8 mouse cellular contexts compared by ENCODE assay signal in genomic region chr12:8771844-8772380, GRCm38 (mm10). TPM values are rescaled to one million over a fixed set of nuclear protein-coding genes. Genes with fewer than 3 reads are reported as not detected.
A peak's percentile ranks its signal among the peaks of the same experiment; 100 is the strongest.
DNase-seq lines count a peak whose midpoint lies in the region; ATAC-seq and TF ChIP-seq lines count a peak whose summit lies in the region.

No protein-coding gene starts in this region.

- in situ Hi-C loops in ES-E14 (cut with MboI; ENCODE audit: low sequenced_read_pairs in 2 of 2, unreplicated experiment in 2 of 2) = loop anchor here in 1 of 2 experiments (25.0 kb wide), 1 partner anchor 240 kb away; no protein-coding TSS in a partner anchor

- TF ChIP-seq CTCF in embryonic fibroblast, embryonic 13.5 days (IDR thresholded peaks at IDR 0.05; ENCODE audit: borderline replicate concordance, insufficient read depth, low read length) = no peak

- DNase-seq in kidney, postnatal 10 days = no peak
- DNase-seq in ES-E14 (ENCODE audit: low read depth, low spot score) = no peak
- DNase-seq in layer of hippocampus, adult 9-11 months = no peak

- H3K27ac ChIP-seq in kidney, embryonic 15.5 days = peak overlapping the region; percentile 89
- no peak overlapping the region for H3K27ac ChIP-seq in ES-E14 (ENCODE audit: insufficient read depth, low read depth, low read length, poor library complexity, severe bottlenecking)
- peak overlapping the region; percentile 29 for H3K27ac ChIP-seq in embryonic fibroblast, embryonic 13.5 days (ENCODE audit: insufficient read depth, low read length)
- peak overlapping the region; percentile 85 for H3K27ac ChIP-seq in hindbrain, embryonic 13.5 days

- H3K4me2 ChIP-seq in kidney, embryonic 15.5 days = peak overlapping the region; percentile 97
- peak overlapping the region; percentile 92 for H3K4me2 ChIP-seq in hindbrain, embryonic 13.5 days

- H3K36me3 ChIP-seq in kidney, embryonic 15.5 days = no peaks in the 10 kb centered on the region
- no peaks in the 10 kb centered on the region for H3K36me3 ChIP-seq in ES-E14 (ENCODE audit: control insufficient read depth, insufficient read depth, low read length, poor library complexity, severe bottlenecking)
- H3K36me3 ChIP-seq in hindbrain, embryonic 13.5 days = no peaks in the 10 kb centered on the region

- no peaks in the 10 kb centered on the region; the same call in 1 of the 2 replicates for H3K9me3 ChIP-seq in kidney, embryonic 15.5 days (replicated peaks)
- H3K9me3 ChIP-seq in ES-E14 (ENCODE audit: control insufficient read depth, insufficient read depth, low read depth, low read length) = no peaks in the 10 kb centered on the region
- no peaks in the 10 kb centered on the region for H3K9me3 ChIP-seq in hindbrain, embryonic 13.5 days

- peak overlapping the region; percentile 84 for H3K4me3 ChIP-seq in kidney, embryonic 15.5 days (replicated peaks)
- H3K4me3 ChIP-seq in ES-E14 (ENCODE audit: insufficient read depth in 1 of 2, low read depth in 1 of 2, low read length in 2 of 2, poor library complexity in 1 of 2, severe bottlenecking in 1 of 2) = peak overlapping the region; percentile 84 to 91
- peak overlapping the region; percentile 66 for H3K4me3 ChIP-seq in embryonic fibroblast, embryonic 13.5 days (ENCODE audit: insufficient read depth, low read length)
- H3K4me3 ChIP-seq in hindbrain, embryonic 13.5 days = peak overlapping the region; percentile 67

- peak; percentile 22 for ATAC-seq in kidney, embryonic 15.5 days (replicated peaks; ENCODE audit: low FRiP score)
- ATAC-seq in hindbrain, embryonic 13.5 days (ENCODE audit: low FRiP score) = peak; percentile 21
- ATAC-seq in megakaryocyte-erythroid progenitor cell, adult 5-6 weeks (replicated peaks; ENCODE audit: low FRiP score, low TSS enrichment, poor library complexity, severe bottlenecking) = 0 out of 2 replicates have a peak, but pooled peaks have one; percentile 29
- ATAC-seq in erythroid progenitor cell, adult 5-6 weeks (replicated peaks; ENCODE audit: low FRiP score, poor library complexity, severe bottlenecking) = no peak; the same call in 1 of the 2 replicates

- peaks cover 19% of the 10 kb centered on the region for H3K4me1 ChIP-seq in kidney, embryonic 15.5 days
- H3K4me1 ChIP-seq in ES-E14 (ENCODE audit: control insufficient read depth in 2 of 2, insufficient read depth in 2 of 2, low read length in 2 of 2, poor library complexity in 1 of 2) = 0 out of 4 replicates have a peak, but pooled peaks cover 0 to 3% of the 10 kb centered on the region in 2 experiments
- peaks cover 5% of the 10 kb centered on the region; the same call in 1 of the 2 replicates for H3K4me1 ChIP-seq in embryonic fibroblast, embryonic 13.5 days (ENCODE audit: control insufficient read depth, insufficient read depth, low read length)
- peaks cover 18% of the 10 kb centered on the region for H3K4me1 ChIP-seq in hindbrain, embryonic 13.5 days (replicated peaks)

- H3K9ac ChIP-seq in kidney, embryonic 15.5 days = peak overlapping the region; percentile 82
- H3K9ac ChIP-seq in ES-E14 (ENCODE audit: insufficient read depth, low read depth, low read length, poor library complexity, severe bottlenecking) = peak overlapping the region; percentile 92
- peak overlapping the region; percentile 83 for H3K9ac ChIP-seq in hindbrain, embryonic 13.5 days

- 0 out of 2 replicates have a peak, but pooled peaks cover 2% of the 10 kb centered on the region for H3K27me3 ChIP-seq in kidney, embryonic 15.5 days
- no peaks in the 10 kb centered on the region for H3K27me3 ChIP-seq in hindbrain, embryonic 13.5 days

- TF ChIP-seq POLR2A in embryonic fibroblast, embryonic 13.5 days (IDR thresholded peaks at IDR 0.05; ENCODE audit: low read depth, low read length) = peak; percentile 10; the same call in 1 of the 2 replicates

- WGBS in kidney, embryonic 15.5 days = under 1% methylated on average over 37 of the region's 37 CpGs
- WGBS in hindbrain, embryonic 13.5 days = under 1% methylated on average over 37 of the region's 37 CpGs

TF ChIP-seq in ES-E14, 5 proteins besides CTCF, POLR2A, EP300 and RAD21:
- TF ChIP-seq ZC3H11A (IDR thresholded peaks at IDR 0.05; ENCODE audit: borderline replicate concordance, low read depth, low read length) = no peak
- TF ChIP-seq MAFK (IDR thresholded peaks at IDR 0.05; ENCODE audit: insufficient read depth, low read depth, low read length) = no peak
- TF ChIP-seq HCFC1 (IDR thresholded peaks at IDR 0.05; ENCODE audit: borderline replicate concordance, insufficient read depth, low read length) = no peak
- TF ChIP-seq CHD2 (IDR thresholded peaks at IDR 0.05; ENCODE audit: low read depth, low read length) = no peak
- no peak for TF ChIP-seq ZNF384 (IDR thresholded peaks at IDR 0.05; ENCODE audit: low read depth, low read length)

RNA-seq across cellular contexts. Expression of gene Sdc1, which starts 0.8 kb away (rescaled TPM):
- polyA plus RNA-seq in kidney, embryonic 15.5 days (2015; fragmentation: Nextera tagmentation; extraction: Ambion mirVana) = 63.7 and 66.7 TPM in 2 replicates
- total RNA-seq in ES-E14 (2012; rRNA removed) = 70.7 and 112 TPM in 2 replicates
- 136 and 140 TPM in 2 replicates for polyA plus RNA-seq in embryonic fibroblast, embryonic 13.5 days (2011; ENCODE audit: insufficient read length, low read depth, missing spikeins)
- polyA plus RNA-seq in hindbrain, embryonic 13.5 days (2015; fragmentation: Nextera tagmentation; extraction: Ambion mirVana) = 23.7 and 25.6 TPM in 2 replicates
- total RNA-seq in megakaryocyte-erythroid progenitor cell, adult 5-6 weeks (2014; fragmentation: Nextera tagmentation) = 2.0 and 3.1 TPM in 2 replicates
- total RNA-seq in megakaryocyte-erythroid progenitor cell, adult 5-6 weeks (2017) = 1.8 and 2.4 TPM in 2 replicates
- not detected in 2 replicates for total RNA-seq in erythroid progenitor cell, adult 5-6 weeks (2015; ENCODE audit: low replicate concordance)
- total RNA-seq in erythroid progenitor cell, adult 5-6 weeks (2017; ENCODE audit: low replicate concordance) = 1.8 TPM in 1 of 2 replicates, not detected in the other

Comparison
In these comparisons a context has a peak if more than half of its experiments do, and no peak if none do; other contexts are left out.
1. RNA of gene Sdc1, which starts 0.8 kb away (total RNA-seq): 70.7 to 112 TPM in ES-E14; 1.8 to 3.1 TPM in megakaryocyte-erythroid progenitor cell, adult 5-6 weeks and 1.8 TPM in erythroid progenitor cell, adult 5-6 weeks; every median in the first group is over 10 times any median in the second.
2. Peak in every context shown above with its lines, with median percentiles within 50 percentile points of each other: H3K4me3 ChIP-seq and H3K9ac ChIP-seq.